Mouse (Mus musculus) forebrain, postnatal 0 days (tissue): ENCODE data around the gene Cpvl. TPM values are rescaled to one million over a fixed set of nuclear protein-coding genes. Genes with fewer than 3 reads are reported as not detected.

Source experiments
- ATAC-seq: fragments of 200-750 bp; cut with Nextera tagmentation; 2 replicates; pipeline ENCODE4 v1.8.0; 2017; ENCODE audit warnings: mild to moderate bottlenecking, moderate library complexity
- DNase-seq: peaks from one replicate; pipeline ENCODE4 v3.0.0-alpha.2; 2015
- H3K27ac ChIP-seq: fragments of 300-500 bp; sonication (generic); 2 replicates; pipeline ENCODE4 v1.5.1; 2014; ENCODE audit warnings: low read depth, mild to moderate bottlenecking, antibody characterized with exemption, low read length, moderate library complexity, mixed read lengths
- H3K27me3 ChIP-seq: fragments of 300-500 bp; sonication (generic); 2 replicates; pipeline ENCODE4 v1.6.1; 2014; ENCODE audit warnings: mild to moderate bottlenecking, low read length, mixed read lengths; ENCODE audit not compliant: insufficient read depth
- H3K36me3 ChIP-seq: fragments of 300-500 bp; sonication (generic); 2 replicates; pipeline ENCODE4 v1.6.1; 2014; ENCODE audit warnings: mild to moderate bottlenecking, moderate library complexity; ENCODE audit not compliant: insufficient read depth
- H3K4me1 ChIP-seq: fragments of 300-500 bp; sonication (generic); 2 replicates; pipeline ENCODE4 v1.6.1; 2014; ENCODE audit warnings: antibody characterized with exemption; ENCODE audit not compliant: insufficient read depth
- H3K4me2 ChIP-seq: fragments of 300-500 bp; sonication (generic); 2 replicates; pipeline ENCODE4 v1.6.1; 2014; ENCODE audit warnings: low read depth, mild to moderate bottlenecking, moderate library complexity
- H3K4me3 ChIP-seq: fragments of 300-500 bp; sonication (generic); 2 replicates; pipeline ENCODE4 v1.5.1; 2014; ENCODE audit warnings: low read depth, low read length, mixed read lengths
- H3K9ac ChIP-seq: fragments of 300-500 bp; sonication (generic); 2 replicates; pipeline ENCODE4 v1.6.1; 2014; ENCODE audit warnings: mild to moderate bottlenecking
- H3K9me3 ChIP-seq: fragments of 300-500 bp; sonication (generic); 2 replicates; pipeline ENCODE4 v1.6.1; 2016; ENCODE audit warnings: low read length
- CTCF ChIP-seq: sonication (generic); IDR thresholded peaks from 2 replicates; pipeline ENCODE4 v1.5.1; 2016; ENCODE audit warnings: antibody characterized with exemption, control low read depth, low read depth
- WGBS: fragments of 180-500 bp; shearing (Covaris S2); extraction: QIAGEN DNeasy Blood & Tissue Kit; methylation state at CpG from one replicate; pipeline ENCODE4 v1.1.7; 2014; 5-methylcytosine and 5-hydroxymethylcytosine counted together
- polyA plus RNA-seq: library from polyadenylated mRNA; unstranded; fragments of >200 nt; fragmentation: Nextera tagmentation; extraction: Ambion mirVana; gene quantifications from 2 replicates; pipeline ENCODE4 v1.2.1, GENCODE M21; 2015
- total RNA-seq: library from RNA; depleted of rRNA; stranded (reverse); fragments of >200 nt; gene quantifications from 2 replicates; pipeline ENCODE4 v1.2.3, GENCODE M21; 2014

The Cpvl gene
- total and polyA plus RNA-seq, 2 experiments from 2014 or later, result 0.13 TPM; not detected in 1

GRCm38 (mm10) chr6:53962006-53962405, 16.5 kb downstream of the Cpvl start:
- no peak for TF ChIP-seq CTCF
- no peak overlapping the region for H3K9ac ChIP-seq
- H3K27ac ChIP-seq, result no peak overlapping the region
- no peaks in the 10 kb centered on the region for H3K9me3 ChIP-seq
- ATAC-seq (no peak), DNase-seq (no peak)
- no peaks in the 10 kb centered on the region for H3K36me3 ChIP-seq
- no peak overlapping the region for H3K4me3 ChIP-seq
- no peak overlapping the region for H3K4me2 ChIP-seq
- 86% methylated on average over 1 of the region's 1 CpGs for WGBS
- H3K27me3 ChIP-seq, result no peaks in the 10 kb centered on the region
- H3K4me1 ChIP-seq, result no peaks in the 10 kb centered on the region

GRCm38 (mm10) chr6:53959826-53960225, 18.6 kb downstream of the Cpvl start:
- ATAC-seq (no peak), DNase-seq (no peak)

GRCm38 (mm10) chr6:53958321-53958720, 20.1 kb downstream of the Cpvl start:
- no peak overlapping the region for H3K4me2 ChIP-seq
- peak; percentile 62 for ATAC-seq
- H3K4me3 ChIP-seq, result no peak overlapping the region
- DNase-seq, result peak; percentile 87
- no peaks in the 10 kb centered on the region for H3K36me3 ChIP-seq
- H3K9ac ChIP-seq, result no peak overlapping the region
- 14% methylated on average over 7 of the region's 7 CpGs for WGBS
- H3K9me3 ChIP-seq, result no peaks in the 10 kb centered on the region
- H3K4me1 ChIP-seq, result no peaks in the 10 kb centered on the region
- peak; percentile 89 for TF ChIP-seq CTCF
- no peaks in the 10 kb centered on the region for H3K27me3 ChIP-seq
- H3K27ac ChIP-seq, result no peak overlapping the region

More at GRCm38 (mm10) chr6:53959826-53960225, 18.6 kb downstream of the Cpvl start:
- TF ChIP-seq CTCF, result no peak
- Histone ChIP-seq H3K27me3 (no peaks in the 10 kb centered on the region), H3K4me1 (no peaks in the 10 kb centered on the region), H3K27ac (no peak overlapping the region), H3K9me3 (no peaks in the 10 kb centered on the region), H3K4me3 (no peak overlapping the region), H3K36me3 (no peaks in the 10 kb centered on the region), H3K4me2 (no peak overlapping the region), H3K9ac (no peak overlapping the region)
- WGBS, result 65% methylated on average over 3 of the region's 3 CpGs

- Histone ChIP-seq H3K36me3 (no peaks in the 10 kb centered on the region), H3K9me3 (no peaks in the 10 kb centered on the region), H3K4me3 (no peak overlapping the region), H3K4me1 (no peaks in the 10 kb centered on the region), H3K4me2 (no peak overlapping the region), H3K27me3 (no peaks in the 10 kb centered on the region), H3K27ac (no peak overlapping the region), H3K9ac (no peak overlapping the region)
- WGBS, result 85% methylated on average over 4 of the region's 4 CpGs
- TF ChIP-seq CTCF, result no peak
- DNase-seq (no peak), ATAC-seq (no peak)
These were observed 22.0 kb downstream of the Cpvl start for GRCm38 (mm10) chr6:53956513-53956912.

- WGBS, result 91% methylated on average over 2 of the region's 2 CpGs
- no peak for TF ChIP-seq CTCF
These were observed 22.6 kb downstream of the Cpvl start for GRCm38 (mm10) chr6:53955846-53956245.

DNA sequence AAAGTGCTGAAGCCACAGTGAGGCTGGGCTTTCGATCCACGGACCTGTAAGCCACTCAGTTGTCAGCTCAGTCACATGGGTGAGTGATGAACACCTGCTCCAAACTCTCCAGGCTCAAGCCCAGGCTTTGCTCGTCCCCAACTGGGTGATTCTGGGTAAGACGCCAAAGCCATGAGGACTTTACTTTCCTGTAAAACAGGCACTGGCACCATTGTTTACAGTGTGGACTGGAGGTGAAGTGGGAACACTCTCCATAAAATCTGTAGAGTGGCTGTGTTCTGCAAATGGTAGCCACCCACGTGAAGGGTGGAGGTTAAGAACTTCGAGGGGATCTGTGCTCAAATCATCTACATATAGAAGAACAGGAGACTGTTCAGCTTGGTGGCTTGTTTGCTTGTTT, 23.2 kb downstream of the Cpvl start:
- DNase-seq (no peak), ATAC-seq (no peak)
- Histone ChIP-seq H3K4me1 (no peaks in the 10 kb centered on the region), H3K27ac (no peak overlapping the region), H3K4me3 (no peak overlapping the region), H3K4me2 (no peak overlapping the region), H3K36me3 (no peaks in the 10 kb centered on the region), H3K27me3 (no peaks in the 10 kb centered on the region), H3K9me3 (no peaks in the 10 kb centered on the region), H3K9ac (no peak overlapping the region)
- 79% methylated on average over 6 of the region's 6 CpGs for WGBS
- TF ChIP-seq CTCF, result no peak

More at GRCm38 (mm10) chr6:53955846-53956245, 22.6 kb downstream of the Cpvl start:
- H3K4me3 ChIP-seq, result no peak overlapping the region
- no peaks in the 10 kb centered on the region for H3K36me3 ChIP-seq
- ATAC-seq (no peak), DNase-seq (no peak)
- H3K4me1 ChIP-seq, result no peaks in the 10 kb centered on the region
- no peak overlapping the region for H3K27ac ChIP-seq
- H3K9ac ChIP-seq, result no peak overlapping the region
- H3K27me3 ChIP-seq, result no peaks in the 10 kb centered on the region
- no peak overlapping the region for H3K4me2 ChIP-seq
- H3K9me3 ChIP-seq, result no peaks in the 10 kb centered on the region

- ATAC-seq, result 0 out of 2 replicates have a peak, but pooled peaks have one; percentile 47
- H3K27ac ChIP-seq, result no peak overlapping the region
- no peaks in the 10 kb centered on the region for H3K27me3 ChIP-seq
- TF ChIP-seq CTCF, result peak; percentile 60
- no peaks in the 10 kb centered on the region for H3K36me3 ChIP-seq
- H3K4me3 ChIP-seq, result no peak overlapping the region
- no peak overlapping the region for H3K9ac ChIP-seq
- H3K4me2 ChIP-seq, result no peak overlapping the region
- no peaks in the 10 kb centered on the region; the same call in 1 of the 2 replicates for H3K4me1 ChIP-seq
- peak; percentile 54 for DNase-seq
- WGBS, result 51% methylated on average over 5 of the region's 5 CpGs
- H3K9me3 ChIP-seq, result no peaks in the 10 kb centered on the region
These were observed 24.4 kb downstream of the Cpvl start for GRCm38 (mm10) chr6:53954106-53954505.

- Histone ChIP-seq H3K9me3 (no peaks in the 10 kb centered on the region), H3K9ac (no peak overlapping the region), H3K4me2 (no peak overlapping the region), H3K36me3 (no peaks in the 10 kb centered on the region), H3K4me1 (no peaks in the 10 kb centered on the region; the same call in 1 of the 2 replicates), H3K27me3 (no peaks in the 10 kb centered on the region), H3K27ac (no peak overlapping the region), H3K4me3 (no peak overlapping the region)
- DNase-seq (no peak), ATAC-seq (no peak)
- TF ChIP-seq CTCF, result no peak
- WGBS, result 90% methylated on average over 6 of the region's 6 CpGs
These were observed 25.1 kb downstream of the Cpvl start for GRCm38 (mm10) chr6:53953348-53953747.
